Mouse (Mus musculus): ENCODE measurements around the gene Tial1. TPM values are rescaled to one million over a fixed set of nuclear protein-coding genes. Genes with fewer than 3 reads are reported as not detected.

Gene Tial1
- polyA plus RNA-seq, 1 experiment from 2014 or later, result 16.5 TPM

DNA sequence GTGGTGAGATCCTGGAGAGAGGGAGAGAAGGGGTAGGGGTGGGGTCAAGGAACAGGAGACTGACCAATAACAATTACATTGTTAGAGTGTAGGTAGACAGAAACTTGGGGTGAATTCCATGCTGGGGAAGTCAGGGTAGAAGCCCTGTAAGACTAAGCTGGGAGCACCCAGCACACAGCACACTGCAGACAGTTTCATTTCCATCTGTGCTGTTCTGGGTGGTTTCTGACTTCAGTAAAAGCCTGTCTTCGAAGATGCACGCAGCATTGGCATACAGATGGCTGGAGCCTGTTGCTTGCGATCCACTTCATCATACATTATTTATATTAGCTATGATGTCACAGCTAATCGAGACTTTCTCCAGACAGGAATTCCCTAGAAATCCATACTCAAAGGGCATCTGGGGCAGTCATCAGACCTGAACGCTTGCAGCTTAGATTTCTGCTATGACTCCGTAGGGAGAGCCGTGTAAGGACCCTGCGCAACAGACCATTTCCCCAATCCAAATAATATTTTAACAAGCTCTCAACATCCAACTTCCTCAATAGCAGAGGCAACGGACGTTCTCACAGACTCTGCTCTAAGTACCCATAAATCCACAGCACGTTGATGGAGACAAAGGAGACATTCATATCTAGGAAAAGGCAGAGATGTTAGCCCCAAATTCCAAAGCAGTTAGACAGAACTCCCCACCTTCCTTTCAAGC is 50.7 kb downstream of the Tial1 start:
- peaks cover 10% of the 10 kb centered on the region for H3K4me1 ChIP-seq (ENCODE audit: control insufficient read depth, insufficient read depth, low read length)
- ATAC-seq (replicated peaks; ENCODE audit: extremely low read depth, insufficient read depth, low FRiP score), result no peak
- no peak overlapping the region for H3K27ac ChIP-seq (ENCODE audit: low read length)

DNA sequence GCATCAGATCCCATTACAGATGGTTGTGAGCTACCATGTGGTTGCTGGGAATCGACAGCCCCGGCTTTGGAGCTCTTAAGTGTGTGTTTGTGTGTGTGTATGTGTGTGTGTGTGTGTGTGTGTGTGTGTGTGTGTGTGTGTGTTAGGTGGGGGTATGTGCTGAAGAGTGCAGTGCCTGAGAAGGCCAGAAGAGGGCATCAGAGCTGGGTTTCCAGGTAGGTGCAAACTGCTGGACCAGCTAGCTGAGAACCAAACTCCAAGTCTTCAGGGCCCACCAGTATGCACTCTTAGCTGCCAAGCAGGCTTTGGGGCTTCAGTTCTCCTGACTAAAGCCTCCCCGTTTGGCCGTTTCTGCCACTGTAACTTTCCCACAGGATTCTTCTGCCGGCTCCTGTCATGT is 53.3 kb downstream of the Tial1 start:
- H3K9me3 ChIP-seq (replicated peaks; ENCODE audit: control insufficient read depth, low read length), result no peaks in the 10 kb centered on the region
- WGBS, result 88% methylated on average over 5 of the region's 5 CpGs
- ATAC-seq (replicated peaks; ENCODE audit: extremely low read depth, insufficient read depth, low FRiP score), result no peak
- H3K4me2 ChIP-seq (ENCODE audit: low read depth, low read length), result no peak overlapping the region
- H3K27ac ChIP-seq (ENCODE audit: low read length), result no peak overlapping the region
- H3K4me3 ChIP-seq (ENCODE audit: low read length), result no peak overlapping the region
- H3K27me3 ChIP-seq (ENCODE audit: control insufficient read depth, insufficient read depth, low read length), result no peaks in the 10 kb centered on the region
- H3K4me1 ChIP-seq (ENCODE audit: control insufficient read depth, insufficient read depth, low read length), result no peaks in the 10 kb centered on the region
- no peaks in the 10 kb centered on the region for H3K36me3 ChIP-seq (ENCODE audit: control insufficient read depth, insufficient read depth)
- no peak overlapping the region for H3K9ac ChIP-seq (ENCODE audit: low read length)

More for the DNA sequence above, 50.7 kb downstream of the Tial1 start:
- Histone ChIP-seq H3K4me2 (ENCODE audit: low read depth, low read length) (no peak overlapping the region), H3K36me3 (ENCODE audit: control insufficient read depth, insufficient read depth) (no peaks in the 10 kb centered on the region), H3K9ac (ENCODE audit: low read length) (no peak overlapping the region), H3K27me3 (ENCODE audit: control insufficient read depth, insufficient read depth, low read length) (no peaks in the 10 kb centered on the region), H3K9me3 (replicated peaks; ENCODE audit: control insufficient read depth, low read length) (no peaks in the 10 kb centered on the region), H3K4me3 (ENCODE audit: low read length) (no peak overlapping the region)
- WGBS, result 72% methylated on average over 11 of the region's 11 CpGs

DNA sequence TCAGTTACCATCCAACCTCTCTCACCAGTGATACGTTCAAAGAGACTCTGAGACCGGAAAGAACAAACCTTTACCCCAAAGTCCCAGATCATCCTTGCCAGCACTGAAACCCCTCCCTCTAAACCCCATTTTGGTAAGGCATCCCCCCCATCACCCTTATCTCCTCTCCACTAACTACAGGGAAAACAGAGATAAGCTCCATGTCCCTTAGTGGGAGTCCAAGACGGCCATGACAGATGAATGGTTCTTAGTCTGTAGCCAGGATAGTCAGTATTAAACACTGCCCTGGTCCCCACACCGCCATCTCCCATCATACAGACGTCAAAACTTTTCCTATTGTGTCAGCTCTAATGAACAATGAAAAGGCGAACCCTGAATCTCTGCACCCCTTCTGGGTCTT is 57.5 kb downstream of the Tial1 start:
- H3K27me3 ChIP-seq (ENCODE audit: control insufficient read depth, insufficient read depth, low read length), result no peaks in the 10 kb centered on the region
- H3K9me3 ChIP-seq (replicated peaks; ENCODE audit: control insufficient read depth, low read length), result peaks cover 4% of the 10 kb centered on the region; the same call in 1 of the 2 replicates
- no peak overlapping the region for H3K4me2 ChIP-seq (ENCODE audit: low read depth, low read length)
- H3K27ac ChIP-seq (ENCODE audit: low read length), result no peak overlapping the region
- no peak overlapping the region for H3K4me3 ChIP-seq (ENCODE audit: low read length)
- H3K4me1 ChIP-seq (ENCODE audit: control insufficient read depth, insufficient read depth, low read length), result no peaks in the 10 kb centered on the region
- no peaks in the 10 kb centered on the region for H3K36me3 ChIP-seq (ENCODE audit: control insufficient read depth, insufficient read depth)
- 72% methylated on average over 6 of the region's 6 CpGs for WGBS
- H3K9ac ChIP-seq (ENCODE audit: low read length), result no peak overlapping the region
- no peak for ATAC-seq (replicated peaks; ENCODE audit: extremely low read depth, insufficient read depth, low FRiP score)

DNA sequence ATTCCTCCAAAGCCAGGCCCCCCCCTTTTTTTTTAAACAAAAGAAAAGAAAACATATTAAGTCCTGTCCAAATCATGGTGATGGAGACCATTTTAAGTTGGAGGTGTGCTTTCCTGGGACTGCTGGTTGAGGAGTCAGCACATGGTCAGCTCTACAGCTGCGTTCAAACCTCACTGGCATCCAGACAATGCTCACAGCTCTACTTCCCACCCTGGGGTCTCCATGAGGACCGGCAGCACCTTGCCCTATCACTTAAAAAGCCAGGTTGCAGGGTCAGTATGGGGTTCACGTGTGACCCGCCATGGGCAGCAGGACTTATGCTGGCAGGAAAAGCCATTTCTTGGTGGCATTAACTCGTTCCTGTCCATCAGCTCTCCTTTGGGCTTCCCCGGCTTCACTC is 57.9 kb downstream of the Tial1 start:
- H3K27ac ChIP-seq (ENCODE audit: low read length), result no peak overlapping the region
- no peak for ATAC-seq (replicated peaks; ENCODE audit: extremely low read depth, insufficient read depth, low FRiP score)
- H3K27me3 ChIP-seq (ENCODE audit: control insufficient read depth, insufficient read depth, low read length), result no peaks in the 10 kb centered on the region
- H3K36me3 ChIP-seq (ENCODE audit: control insufficient read depth, insufficient read depth), result no peaks in the 10 kb centered on the region
- WGBS, result 64% methylated on average over 6 of the region's 6 CpGs
- H3K9ac ChIP-seq (ENCODE audit: low read length), result no peak overlapping the region
- no peaks in the 10 kb centered on the region for H3K4me1 ChIP-seq (ENCODE audit: control insufficient read depth, insufficient read depth, low read length)
- H3K4me3 ChIP-seq (ENCODE audit: low read length), result no peak overlapping the region
- peaks cover 4% of the 10 kb centered on the region; the same call in 1 of the 2 replicates for H3K9me3 ChIP-seq (replicated peaks; ENCODE audit: control insufficient read depth, low read length)
- no peak overlapping the region for H3K4me2 ChIP-seq (ENCODE audit: low read depth, low read length)

DNA sequence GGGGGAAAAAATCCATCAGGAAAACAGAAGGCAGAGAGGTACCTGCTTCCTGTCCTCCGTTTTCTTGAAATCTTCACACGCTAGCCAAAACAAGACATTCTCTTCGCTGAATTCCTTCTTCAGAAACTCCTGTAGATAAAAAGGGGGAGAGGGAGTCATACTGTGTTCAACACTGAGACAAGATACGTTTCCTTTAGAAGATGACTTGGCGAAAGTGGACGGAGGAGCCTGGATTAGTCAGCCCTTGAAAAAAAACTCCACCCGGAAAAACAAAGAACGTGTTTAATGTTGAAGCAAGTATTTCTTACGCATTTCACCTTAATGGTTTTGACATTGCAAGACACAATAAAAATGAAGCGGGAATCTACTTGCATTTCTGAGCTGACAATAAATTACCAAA is 58.4 kb downstream of the Tial1 start:
- Histone ChIP-seq H3K4me3 (ENCODE audit: low read length) (no peak overlapping the region), H3K9ac (ENCODE audit: low read length) (no peak overlapping the region), H3K9me3 (replicated peaks; ENCODE audit: control insufficient read depth, low read length) (peaks cover 4% of the 10 kb centered on the region; the same call in 1 of the 2 replicates), H3K27me3 (ENCODE audit: control insufficient read depth, insufficient read depth, low read length) (no peaks in the 10 kb centered on the region), H3K4me1 (ENCODE audit: control insufficient read depth, insufficient read depth, low read length) (no peaks in the 10 kb centered on the region), H3K4me2 (ENCODE audit: low read depth, low read length) (no peak overlapping the region), H3K27ac (ENCODE audit: low read length) (no peak overlapping the region), H3K36me3 (ENCODE audit: control insufficient read depth, insufficient read depth) (no peaks in the 10 kb centered on the region)
- ATAC-seq (replicated peaks; ENCODE audit: extremely low read depth, insufficient read depth, low FRiP score), result no peak
- WGBS, result 59% methylated on average over 10 of the region's 10 CpGs

DNA sequence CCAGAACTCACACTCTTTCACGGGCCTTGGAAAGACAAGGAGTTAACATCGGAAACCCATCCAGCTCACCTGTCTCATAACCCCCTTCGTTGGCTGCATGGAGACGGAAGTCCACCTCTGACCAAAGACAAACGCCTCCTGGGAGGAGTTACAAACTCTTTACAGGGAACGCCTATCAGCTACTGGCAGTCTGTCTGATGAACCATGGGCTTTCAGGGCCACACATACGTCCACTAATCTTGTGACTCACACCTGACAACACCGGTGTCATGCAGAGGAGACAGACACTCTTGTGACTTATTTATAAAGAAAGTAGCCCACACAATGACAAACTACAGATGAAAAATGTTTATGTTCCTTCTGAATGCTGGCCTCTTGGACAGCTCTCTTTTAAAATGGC is 58.9 kb downstream of the Tial1 start:
- Histone ChIP-seq H3K36me3 (ENCODE audit: control insufficient read depth, insufficient read depth) (no peaks in the 10 kb centered on the region), H3K4me3 (ENCODE audit: low read length) (no peak overlapping the region), H3K27ac (ENCODE audit: low read length) (no peak overlapping the region), H3K4me1 (ENCODE audit: control insufficient read depth, insufficient read depth, low read length) (no peaks in the 10 kb centered on the region), H3K27me3 (ENCODE audit: control insufficient read depth, insufficient read depth, low read length) (no peaks in the 10 kb centered on the region), H3K4me2 (ENCODE audit: low read depth, low read length) (no peak overlapping the region), H3K9ac (ENCODE audit: low read length) (no peak overlapping the region), H3K9me3 (replicated peaks; ENCODE audit: control insufficient read depth, low read length) (peaks cover 4% of the 10 kb centered on the region; the same call in 1 of the 2 replicates)
- no peak for ATAC-seq (replicated peaks; ENCODE audit: extremely low read depth, insufficient read depth, low FRiP score)
- WGBS, result 76% methylated on average over 8 of the region's 8 CpGs

DNA sequence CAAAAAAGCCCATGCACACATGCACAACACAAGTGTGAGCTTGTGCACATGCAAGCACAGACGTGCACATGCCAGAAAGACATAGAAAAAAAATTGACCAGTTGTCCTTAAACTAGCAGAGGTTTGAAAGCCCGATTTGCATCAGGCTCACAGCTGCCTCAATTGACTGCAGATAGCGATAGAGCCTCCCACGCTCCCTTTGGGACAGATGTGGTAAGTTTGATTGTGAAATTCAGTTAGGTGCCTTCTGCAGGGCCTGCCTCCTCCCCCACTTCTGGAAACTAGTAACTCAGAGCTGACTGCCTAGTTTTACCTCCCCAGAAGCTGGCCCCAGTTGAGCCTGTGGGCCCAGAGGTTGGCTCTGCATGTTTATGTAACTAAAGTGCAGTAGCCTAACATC is 62.9 kb downstream of the Tial1 start:
- no peak overlapping the region for H3K4me2 ChIP-seq (ENCODE audit: low read depth, low read length)
- 63% methylated on average over 4 of the region's 4 CpGs for WGBS
- H3K27me3 ChIP-seq (ENCODE audit: control insufficient read depth, insufficient read depth, low read length), result no peaks in the 10 kb centered on the region
- peaks cover 4% of the 10 kb centered on the region; the same call in 1 of the 2 replicates for H3K9me3 ChIP-seq (replicated peaks; ENCODE audit: control insufficient read depth, low read length)
- peaks cover 4% of the 10 kb centered on the region for H3K4me1 ChIP-seq (ENCODE audit: control insufficient read depth, insufficient read depth, low read length)
- no peak overlapping the region for H3K27ac ChIP-seq (ENCODE audit: low read length)
- no peak overlapping the region for H3K9ac ChIP-seq (ENCODE audit: low read length)
- no peak overlapping the region for H3K4me3 ChIP-seq (ENCODE audit: low read length)
- ATAC-seq (replicated peaks; ENCODE audit: extremely low read depth, insufficient read depth, low FRiP score), result no peak
- H3K36me3 ChIP-seq (ENCODE audit: control insufficient read depth, insufficient read depth), result no peaks in the 10 kb centered on the region

DNA sequence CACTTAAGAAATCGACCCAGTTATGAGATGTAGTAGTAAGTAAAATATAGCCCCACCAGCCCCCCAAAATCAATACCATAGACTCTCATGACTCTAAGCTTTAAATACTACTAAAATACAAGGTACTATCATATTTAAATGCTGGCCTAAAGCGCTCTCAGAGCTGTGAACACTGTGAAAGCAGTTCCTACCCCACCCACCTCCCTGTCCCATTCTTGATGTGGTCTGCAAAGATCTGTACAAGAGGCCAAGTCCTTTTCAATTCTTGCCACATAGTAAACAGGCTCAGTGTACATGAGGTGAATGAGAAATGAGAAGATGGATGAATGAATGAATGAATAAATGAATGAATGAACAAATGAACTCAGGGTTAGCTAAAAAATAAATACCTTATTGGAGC is 64.5 kb downstream of the Tial1 start:
- Histone ChIP-seq H3K36me3 (ENCODE audit: control insufficient read depth, insufficient read depth) (no peaks in the 10 kb centered on the region), H3K4me3 (ENCODE audit: low read length) (no peak overlapping the region), H3K27me3 (ENCODE audit: control insufficient read depth, insufficient read depth, low read length) (no peaks in the 10 kb centered on the region), H3K9ac (ENCODE audit: low read length) (no peak overlapping the region), H3K4me2 (ENCODE audit: low read depth, low read length) (no peak overlapping the region), H3K4me1 (ENCODE audit: control insufficient read depth, insufficient read depth, low read length) (peaks cover 16% of the 10 kb centered on the region), H3K9me3 (replicated peaks; ENCODE audit: control insufficient read depth, low read length) (peaks cover 4% of the 10 kb centered on the region; the same call in 1 of the 2 replicates), H3K27ac (ENCODE audit: low read length) (no peak overlapping the region)
- ATAC-seq (replicated peaks; ENCODE audit: extremely low read depth, insufficient read depth, low FRiP score), result no peak
- WGBS, result 46% methylated on average over 2 of the region's 2 CpGs

DNA sequence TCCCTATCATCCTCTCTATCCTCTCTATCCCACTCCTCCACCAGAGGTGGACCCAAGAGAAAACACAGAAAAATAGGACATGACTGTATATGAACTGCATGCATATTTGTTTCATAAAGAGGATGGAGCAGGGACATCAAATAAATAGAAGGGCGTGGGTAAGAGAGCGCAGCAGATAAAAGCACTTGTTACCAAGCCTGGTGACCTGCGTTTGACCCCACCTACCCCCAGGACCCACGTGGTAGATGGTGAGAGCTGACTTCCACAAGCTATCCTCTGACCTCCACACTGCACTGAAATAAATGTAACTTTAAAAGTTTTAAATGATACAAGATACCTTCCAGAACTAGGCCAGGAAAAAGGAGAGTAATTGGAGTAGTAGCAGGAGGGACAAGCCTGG is 67.8 kb downstream of the Tial1 start:
- Histone ChIP-seq H3K4me2 (ENCODE audit: low read depth, low read length) (no peak overlapping the region), H3K27ac (ENCODE audit: low read length) (no peak overlapping the region; the same call in 1 of the 2 replicates), H3K4me3 (ENCODE audit: low read length) (no peak overlapping the region), H3K9me3 (replicated peaks; ENCODE audit: control insufficient read depth, low read length) (no peaks in the 10 kb centered on the region), H3K36me3 (ENCODE audit: control insufficient read depth, insufficient read depth) (no peaks in the 10 kb centered on the region), H3K4me1 (ENCODE audit: control insufficient read depth, insufficient read depth, low read length) (peaks cover 39% of the 10 kb centered on the region), H3K9ac (ENCODE audit: low read length) (no peak overlapping the region), H3K27me3 (ENCODE audit: control insufficient read depth, insufficient read depth, low read length) (no peaks in the 10 kb centered on the region)
- WGBS, result 40% methylated on average over 4 of the region's 4 CpGs
- ATAC-seq (replicated peaks; ENCODE audit: extremely low read depth, insufficient read depth, low FRiP score), result no peak
